Mouse (Mus musculus) neural tube, embryonic 13.5 days (tissue): ENCODE data around the gene 4930426L09Rik. TPM values are rescaled to one million over a fixed set of nuclear protein-coding genes. Genes with fewer than 3 reads are reported as not detected.

Experiments used
- ATAC-seq: fragments of 200-750 bp; cut with Nextera tagmentation; 2 replicates; pipeline ENCODE4 v1.8.0; 2017; ENCODE audit warnings: low read depth, mild to moderate bottlenecking, moderate TSS enrichment, moderate library complexity
- H3K27ac ChIP-seq: fragments of 300-500 bp; sonication (generic); replicated peaks from 2 replicates; pipeline ENCODE4 v1.5.1; 2015; ENCODE audit warnings: moderate library complexity, mild to moderate bottlenecking, inconsistent platforms
- H3K27me3 ChIP-seq: fragments of 300-500 bp; sonication (generic); 2 replicates; pipeline ENCODE4 v1.6.1; 2015; ENCODE audit warnings: mild to moderate bottlenecking, inconsistent platforms
- H3K36me3 ChIP-seq: fragments of 300-500 bp; sonication (generic); 2 replicates; pipeline ENCODE4 v1.6.1; 2015; ENCODE audit warnings: mild to moderate bottlenecking, inconsistent platforms
- H3K4me1 ChIP-seq: fragments of 300-500 bp; sonication (generic); replicated peaks from 2 replicates; pipeline ENCODE4 v1.6.1; 2015; ENCODE audit warnings: inconsistent platforms
- H3K4me2 ChIP-seq: fragments of 300-500 bp; sonication (generic); 2 replicates; pipeline ENCODE4 v1.6.1; 2015; ENCODE audit warnings: inconsistent platforms, mild to moderate bottlenecking, moderate library complexity
- H3K4me3 ChIP-seq: fragments of 300-500 bp; sonication (generic); 2 replicates; pipeline ENCODE4 v1.5.1; 2015; ENCODE audit warnings: mild to moderate bottlenecking, inconsistent platforms
- H3K9ac ChIP-seq: fragments of 300-500 bp; sonication (generic); 2 replicates; pipeline ENCODE4 v1.6.1; 2015; ENCODE audit warnings: moderate library complexity, mild to moderate bottlenecking, inconsistent platforms
- H3K9me3 ChIP-seq: fragments of 300-500 bp; sonication (generic); 2 replicates; pipeline ENCODE4 v1.6.1; 2016; ENCODE audit warnings: inconsistent platforms
- WGBS: fragments of 180-500 bp; shearing (Covaris S2); methylation state at CpG from one replicate; pipeline ENCODE4 v1.1.7; 2015; 5-methylcytosine and 5-hydroxymethylcytosine counted together
- polyA plus RNA-seq: library from polyadenylated mRNA; unstranded; fragments of >200 nt; fragmentation: Nextera tagmentation; extraction: Ambion mirVana; gene quantifications from 2 replicates; pipeline ENCODE4 v1.2.1, GENCODE M21; 2015

The 4930426L09Rik gene
- polyA plus RNA-seq, 1 experiment from 2014 or later = 0.74 TPM

DNA sequence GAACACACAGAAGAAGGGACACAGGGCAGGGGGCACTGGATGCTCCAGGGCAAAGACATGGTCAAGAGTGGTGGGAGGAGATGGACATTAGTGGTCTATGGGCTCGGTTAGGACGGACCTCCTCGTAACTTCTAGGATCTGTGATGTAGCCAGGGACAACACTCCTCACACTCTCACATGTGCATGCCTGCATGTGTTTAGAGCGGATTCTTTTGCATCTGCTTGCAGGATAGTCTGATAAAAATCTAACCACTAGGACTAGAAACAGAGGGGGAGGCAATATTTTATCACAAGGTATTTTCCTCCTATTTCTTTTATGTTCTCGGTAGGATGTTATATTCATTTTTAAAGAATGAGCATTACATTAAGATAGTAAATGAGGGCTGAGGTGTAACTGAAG lies 38.6 kb upstream of the 4930426L09Rik start:
- H3K4me1 ChIP-seq = peaks cover 17% of the 10 kb centered on the region
- H3K4me3 ChIP-seq = no peak overlapping the region
- no peaks in the 10 kb centered on the region for H3K27me3 ChIP-seq
- WGBS = 93% methylated on average over 5 of the region's 5 CpGs
- no peak for ATAC-seq
- no peaks in the 10 kb centered on the region for H3K36me3 ChIP-seq
- no peak overlapping the region for H3K9ac ChIP-seq
- no peak overlapping the region for H3K27ac ChIP-seq
- no peaks in the 10 kb centered on the region for H3K9me3 ChIP-seq
- no peak overlapping the region for H3K4me2 ChIP-seq

GRCm38 (mm10) chr2:18960376-18960973 lies 37.7 kb upstream of the 4930426L09Rik start:
- Histone ChIP-seq H3K4me3 (no peak overlapping the region), H3K27ac (no peak overlapping the region), H3K27me3 (no peaks in the 10 kb centered on the region), H3K9ac (no peak overlapping the region), H3K36me3 (no peaks in the 10 kb centered on the region), H3K4me1 (peaks cover 17% of the 10 kb centered on the region), H3K4me2 (no peak overlapping the region), H3K9me3 (no peaks in the 10 kb centered on the region)
- ATAC-seq = no peak
- 40% methylated on average over 7 of the region's 7 CpGs for WGBS

GRCm38 (mm10) chr2:18962502-18962901 lies 35.6 kb upstream of the 4930426L09Rik start:
- H3K27ac ChIP-seq = no peak overlapping the region
- H3K36me3 ChIP-seq = no peaks in the 10 kb centered on the region
- H3K9me3 ChIP-seq = no peaks in the 10 kb centered on the region
- ATAC-seq = no peak
- H3K4me1 ChIP-seq = peaks cover 17% of the 10 kb centered on the region
- no peaks in the 10 kb centered on the region for H3K27me3 ChIP-seq
- 85% methylated on average over 3 of the region's 3 CpGs for WGBS
- no peak overlapping the region for H3K4me2 ChIP-seq
- H3K4me3 ChIP-seq = no peak overlapping the region
- no peak overlapping the region for H3K9ac ChIP-seq

DNA sequence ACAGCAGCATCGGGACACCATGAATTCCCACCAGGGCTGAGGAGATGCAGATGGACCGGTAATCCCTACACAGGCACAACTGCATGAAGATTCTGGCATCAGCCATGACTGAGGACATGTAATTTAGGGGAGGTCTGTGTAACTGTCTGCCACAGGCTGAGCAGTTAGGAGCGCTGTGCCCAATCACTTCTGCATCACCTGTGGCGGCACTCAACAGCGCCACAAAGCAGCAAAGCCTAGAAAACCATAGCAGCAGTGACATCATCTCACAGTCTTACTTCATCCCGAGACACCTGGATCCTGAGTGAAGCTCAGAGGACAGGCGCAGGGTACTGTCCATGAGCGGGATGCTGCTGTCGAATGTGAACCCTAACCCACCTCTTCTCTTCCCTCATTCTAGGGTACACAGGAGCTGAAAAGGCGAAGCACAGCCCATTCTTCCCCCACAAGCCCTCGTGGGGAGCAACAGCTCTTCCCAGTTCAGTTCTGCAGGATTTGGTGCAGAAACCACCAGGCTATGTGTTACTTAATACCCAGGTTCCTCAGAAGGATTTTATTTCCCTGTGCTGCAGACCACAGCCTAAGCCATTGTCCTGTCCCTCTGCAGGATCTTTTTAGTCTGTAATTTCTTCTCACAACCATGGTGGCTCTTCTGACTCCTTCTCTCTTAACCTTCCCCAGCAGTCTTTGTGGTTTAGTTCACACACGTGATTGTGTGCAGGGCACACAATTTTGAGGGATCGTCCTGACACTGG lies 34.7 kb upstream of the 4930426L09Rik start:
- no peak overlapping the region for H3K4me2 ChIP-seq
- no peak overlapping the region for H3K4me3 ChIP-seq
- no peaks in the 10 kb centered on the region for H3K27me3 ChIP-seq
- no peak for ATAC-seq
- H3K4me1 ChIP-seq = peaks cover 17% of the 10 kb centered on the region
- H3K27ac ChIP-seq = no peak overlapping the region
- WGBS = 81% methylated on average over 13 of the region's 13 CpGs
- H3K9ac ChIP-seq = no peak overlapping the region
- no peaks in the 10 kb centered on the region for H3K36me3 ChIP-seq
- H3K9me3 ChIP-seq = no peaks in the 10 kb centered on the region

GRCm38 (mm10) chr2:18965108-18965507 lies 33.0 kb upstream of the 4930426L09Rik start:
- no peaks in the 10 kb centered on the region for H3K27me3 ChIP-seq
- H3K9me3 ChIP-seq = no peaks in the 10 kb centered on the region
- peaks cover 16% of the 10 kb centered on the region for H3K4me1 ChIP-seq
- 86% methylated on average over 3 of the region's 3 CpGs for WGBS
- H3K4me2 ChIP-seq = no peak overlapping the region
- no peak overlapping the region for H3K4me3 ChIP-seq
- H3K9ac ChIP-seq = no peak overlapping the region
- no peak for ATAC-seq
- H3K36me3 ChIP-seq = no peaks in the 10 kb centered on the region
- no peak overlapping the region for H3K27ac ChIP-seq

GRCm38 (mm10) chr2:18965950-18966349 lies 32.2 kb upstream of the 4930426L09Rik start:
- peaks cover 7% of the 10 kb centered on the region for H3K4me1 ChIP-seq
- H3K27me3 ChIP-seq = no peaks in the 10 kb centered on the region
- no peak overlapping the region for H3K27ac ChIP-seq
- H3K9me3 ChIP-seq = no peaks in the 10 kb centered on the region
- 89% methylated on average over 2 of the region's 2 CpGs for WGBS
- ATAC-seq = no peak
- H3K4me3 ChIP-seq = no peak overlapping the region
- H3K9ac ChIP-seq = no peak overlapping the region
- H3K36me3 ChIP-seq = no peaks in the 10 kb centered on the region
- H3K4me2 ChIP-seq = no peak overlapping the region

DNA sequence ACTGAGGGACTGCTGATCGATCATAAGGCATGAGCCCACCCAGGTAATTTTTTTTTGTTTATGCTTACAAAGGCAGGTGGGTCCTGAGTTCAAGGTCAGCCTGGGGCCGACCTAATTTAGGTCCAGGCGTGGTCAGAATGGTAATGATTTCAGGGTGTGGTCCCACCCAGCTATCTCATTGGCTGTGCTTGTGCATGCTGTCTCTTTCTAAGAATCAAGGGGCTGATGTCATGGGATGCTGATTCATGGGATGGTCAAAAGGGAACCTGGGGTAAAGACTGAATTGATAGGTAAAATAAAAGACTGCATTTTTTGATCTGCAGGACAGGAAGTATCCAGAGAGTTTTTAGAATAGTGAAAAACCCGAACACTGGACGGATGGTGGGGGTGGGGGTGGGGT lies 31.6 kb upstream of the 4930426L09Rik start:
- no peak overlapping the region for H3K27ac ChIP-seq
- no peaks in the 10 kb centered on the region for H3K36me3 ChIP-seq
- no peak overlapping the region for H3K4me3 ChIP-seq
- no peak for ATAC-seq
- 90% methylated on average over 5 of the region's 5 CpGs for WGBS
- no peak overlapping the region for H3K9ac ChIP-seq
- no peaks in the 10 kb centered on the region for H3K27me3 ChIP-seq
- H3K9me3 ChIP-seq = no peaks in the 10 kb centered on the region
- H3K4me1 ChIP-seq = peaks cover under 1% of the 10 kb centered on the region; the same call in 1 of the 2 replicates
- H3K4me2 ChIP-seq = no peak overlapping the region

DNA sequence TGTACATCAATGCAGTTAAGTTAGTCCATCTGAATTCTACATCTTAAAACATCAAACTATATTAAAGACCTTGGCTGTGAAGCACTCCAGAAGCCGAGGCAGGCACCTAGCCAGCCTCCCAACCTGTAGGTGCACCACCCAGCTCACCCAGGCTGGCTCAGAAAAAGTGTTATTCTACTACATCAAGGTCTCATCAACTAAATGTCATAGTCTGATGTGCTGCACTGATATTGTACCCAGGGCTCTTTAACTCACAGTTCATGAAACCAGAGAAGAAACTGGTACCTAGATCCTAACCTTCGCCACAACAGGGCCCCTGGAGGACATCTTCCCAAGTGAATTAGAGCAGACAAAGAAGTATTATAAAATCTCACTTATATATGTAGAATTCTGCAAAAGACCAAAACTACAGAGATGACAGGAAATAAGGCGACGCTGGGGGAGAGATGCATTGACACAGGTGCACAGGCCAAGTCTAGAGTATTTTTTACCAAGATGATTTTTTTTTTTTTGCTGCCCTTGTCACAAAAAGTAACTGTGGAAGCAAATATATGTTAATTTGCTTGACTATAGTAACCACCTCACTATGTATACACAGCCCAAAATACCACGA lies 30.6 kb upstream of the 4930426L09Rik start:
- ATAC-seq = no peak
- Histone ChIP-seq H3K27ac (no peak overlapping the region), H3K4me3 (no peak overlapping the region), H3K36me3 (no peaks in the 10 kb centered on the region), H3K4me1 (no peaks in the 10 kb centered on the region), H3K9ac (no peak overlapping the region), H3K9me3 (no peaks in the 10 kb centered on the region), H3K27me3 (no peaks in the 10 kb centered on the region), H3K4me2 (no peak overlapping the region)
- WGBS = 95% methylated on average over 5 of the region's 5 CpGs

DNA sequence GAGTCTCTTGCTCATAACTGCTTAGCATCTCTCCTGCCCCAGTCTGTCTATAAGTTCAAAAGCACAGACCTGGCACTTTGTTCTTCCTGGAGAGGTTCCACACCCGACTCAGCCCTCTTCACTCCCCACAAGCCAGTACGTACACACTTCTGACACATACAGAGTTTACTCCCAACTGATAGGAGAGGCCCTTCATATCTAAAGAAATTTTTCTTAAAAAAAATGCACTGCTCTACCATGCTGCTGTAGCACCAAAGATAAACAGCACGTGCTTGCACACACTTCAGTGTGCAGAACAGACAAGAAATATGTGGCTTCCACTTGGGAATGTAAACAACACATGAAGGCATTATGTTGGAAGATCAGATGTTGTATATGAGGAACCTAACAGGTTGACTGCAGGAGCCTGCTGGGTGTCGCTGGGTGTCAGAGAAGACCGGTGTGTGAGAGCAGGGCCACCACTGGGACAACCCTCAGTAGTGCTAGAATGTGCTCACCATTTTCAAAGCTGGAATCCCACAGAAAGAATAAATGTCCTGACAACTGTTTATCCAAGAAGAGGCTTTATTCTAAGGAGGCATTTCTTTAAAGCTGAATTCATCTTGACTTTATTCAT lies 29.0 kb upstream of the 4930426L09Rik start:
- Histone ChIP-seq H3K27ac (no peak overlapping the region), H3K4me2 (no peak overlapping the region), H3K4me1 (no peaks in the 10 kb centered on the region), H3K9me3 (no peaks in the 10 kb centered on the region), H3K4me3 (no peak overlapping the region), H3K9ac (no peak overlapping the region), H3K27me3 (no peaks in the 10 kb centered on the region), H3K36me3 (no peaks in the 10 kb centered on the region)
- no peak for ATAC-seq
- WGBS = 76% methylated on average over 5 of the region's 5 CpGs

- WGBS = 88% methylated on average over 2 of the region's 2 CpGs
- no peak overlapping the region for H3K27ac ChIP-seq
- H3K4me3 ChIP-seq = no peak overlapping the region
- no peaks in the 10 kb centered on the region for H3K4me1 ChIP-seq
- no peaks in the 10 kb centered on the region for H3K36me3 ChIP-seq
- no peak overlapping the region for H3K4me2 ChIP-seq
- no peaks in the 10 kb centered on the region for H3K9me3 ChIP-seq
- no peaks in the 10 kb centered on the region for H3K27me3 ChIP-seq
- ATAC-seq = no peak
- no peak overlapping the region for H3K9ac ChIP-seq
These were observed 27.7 kb upstream of the 4930426L09Rik start for GRCm38 (mm10) chr2:18970461-18970860.

GRCm38 (mm10) chr2:18971564-18971963 lies 26.6 kb upstream of the 4930426L09Rik start:
- Histone ChIP-seq H3K36me3 (no peaks in the 10 kb centered on the region), H3K27ac (no peak overlapping the region), H3K4me2 (no peak overlapping the region), H3K4me3 (no peak overlapping the region), H3K9ac (no peak overlapping the region), H3K27me3 (no peaks in the 10 kb centered on the region), H3K9me3 (no peaks in the 10 kb centered on the region), H3K4me1 (no peaks in the 10 kb centered on the region)
- 87% methylated on average over 3 of the region's 3 CpGs for WGBS
- ATAC-seq = no peak

GRCm38 (mm10) chr2:18974882-18975645 lies 23.1 kb upstream of the 4930426L09Rik start:
- Histone ChIP-seq H3K4me3 (no peak overlapping the region), H3K9ac (no peak overlapping the region), H3K4me1 (peaks cover 11% of the 10 kb centered on the region), H3K36me3 (no peaks in the 10 kb centered on the region), H3K27ac (no peak overlapping the region), H3K4me2 (no peak overlapping the region), H3K9me3 (no peaks in the 10 kb centered on the region), H3K27me3 (no peaks in the 10 kb centered on the region)
- no peak for ATAC-seq
- WGBS = 62% methylated on average over 4 of the region's 4 CpGs
